Mouse (Mus musculus) right cerebral cortex, adult 18-20 months (tissue): ENCODE results near the gene Naa60.

Source experiments
- DNase-seq: peaks from one replicate; pipeline ENCODE4 v3.0.0; 2022; ENCODE audit warnings: mixed read lengths

Gene Naa60

DNA sequence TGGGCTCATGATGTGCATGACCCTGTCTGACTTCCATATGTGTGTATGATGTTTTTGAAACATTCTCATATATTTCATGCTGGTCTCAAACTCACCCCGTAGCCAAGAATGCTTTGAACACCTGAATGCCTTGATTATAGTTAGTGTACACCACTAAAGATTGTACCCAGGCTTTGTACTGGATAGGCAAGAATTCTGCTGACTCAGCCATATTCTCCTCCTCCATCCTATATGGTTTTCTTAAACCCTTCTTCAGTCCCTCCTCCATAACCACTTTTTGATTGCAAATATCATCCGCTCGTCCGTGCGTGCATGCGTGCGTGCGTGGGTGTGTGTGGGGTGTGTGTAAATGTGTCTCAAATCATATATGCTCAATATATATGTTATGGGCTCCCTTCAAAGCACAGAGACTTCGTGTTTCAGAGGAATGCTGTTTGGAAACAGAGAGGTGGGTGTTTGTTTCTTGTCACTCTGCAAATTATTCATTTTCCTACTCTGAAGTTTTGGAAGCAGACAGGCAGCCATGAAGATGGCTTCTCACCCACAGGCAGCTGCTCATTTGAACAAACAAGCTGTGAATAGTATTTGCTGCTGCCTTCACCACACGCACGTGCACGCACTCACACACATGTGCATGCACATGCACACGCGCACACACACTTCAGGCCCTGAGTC is 19.6 kb downstream of the Naa60 start:
- no peak for DNase-seq

DNA sequence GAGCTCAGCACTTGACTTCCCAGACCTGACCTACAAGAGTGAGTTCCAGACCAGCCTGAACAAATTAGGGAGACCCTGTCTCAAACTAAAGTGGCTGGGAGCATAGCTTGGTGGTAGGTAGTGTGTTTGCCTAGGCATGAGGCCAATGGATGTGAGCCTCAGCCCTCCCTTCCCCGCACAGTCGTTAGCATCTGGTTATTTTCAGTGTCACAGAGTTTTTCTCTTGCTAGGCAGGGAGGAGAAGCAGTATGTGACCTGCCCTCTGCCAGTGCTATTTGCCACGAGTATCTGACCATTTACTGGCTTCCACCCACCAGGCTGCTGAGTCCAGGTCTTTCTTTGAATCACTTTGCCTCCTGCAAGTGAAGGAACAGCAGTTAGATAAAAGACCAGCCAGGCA is 21.6 kb downstream of the Naa60 start:
- no peak for DNase-seq

DNA sequence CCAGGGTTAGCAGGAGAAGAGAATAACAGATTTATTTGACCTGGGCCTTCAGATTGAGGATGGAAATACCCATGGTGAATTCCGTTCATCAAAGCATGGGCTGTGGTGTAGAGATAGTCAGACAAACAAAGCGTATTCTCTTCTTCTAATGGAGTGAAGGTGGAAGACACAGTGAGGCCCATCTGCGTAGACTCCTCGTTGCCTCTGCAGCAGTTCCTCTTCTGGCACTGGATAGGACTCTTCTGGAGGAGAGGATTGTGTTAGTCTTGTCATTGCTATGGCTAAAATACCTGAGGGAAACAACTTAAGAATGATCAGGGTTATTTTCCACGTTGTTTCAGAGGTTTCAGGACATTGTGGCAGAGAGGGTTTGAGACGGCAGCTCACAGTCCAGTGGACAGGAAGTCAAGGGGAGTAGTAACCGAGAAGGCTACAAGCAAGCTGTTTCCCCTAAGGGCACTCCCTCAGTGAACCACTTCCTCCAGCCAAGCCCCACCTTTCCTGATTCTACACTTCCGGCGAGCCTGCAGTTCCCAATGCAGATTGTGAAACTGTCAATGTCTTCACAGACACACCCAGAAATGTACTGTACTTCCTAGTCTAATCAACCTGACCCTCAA is 23.1 kb downstream of the Naa60 start:
- DNase-seq: no peak

DNA sequence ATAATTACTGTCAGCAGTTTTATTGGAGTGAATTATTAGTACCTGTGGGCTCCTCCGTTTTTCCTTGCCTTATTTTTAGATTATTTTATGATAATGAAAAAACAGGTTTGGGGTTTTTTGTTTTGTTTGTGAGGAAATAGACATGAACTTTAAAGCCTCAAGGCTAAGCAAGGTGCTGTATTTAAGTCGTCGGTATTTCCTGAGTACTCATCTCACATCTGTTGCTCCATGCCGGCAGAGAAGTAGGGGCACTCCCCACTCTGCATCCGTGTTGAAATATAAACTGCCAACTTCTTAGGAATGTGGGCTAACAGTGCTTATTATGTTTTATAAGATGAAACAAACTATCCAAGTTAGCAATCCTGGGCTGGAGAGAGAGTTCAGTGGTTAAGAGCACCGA is 23.9 kb downstream of the Naa60 start:
- DNase-seq: no peak

DNA sequence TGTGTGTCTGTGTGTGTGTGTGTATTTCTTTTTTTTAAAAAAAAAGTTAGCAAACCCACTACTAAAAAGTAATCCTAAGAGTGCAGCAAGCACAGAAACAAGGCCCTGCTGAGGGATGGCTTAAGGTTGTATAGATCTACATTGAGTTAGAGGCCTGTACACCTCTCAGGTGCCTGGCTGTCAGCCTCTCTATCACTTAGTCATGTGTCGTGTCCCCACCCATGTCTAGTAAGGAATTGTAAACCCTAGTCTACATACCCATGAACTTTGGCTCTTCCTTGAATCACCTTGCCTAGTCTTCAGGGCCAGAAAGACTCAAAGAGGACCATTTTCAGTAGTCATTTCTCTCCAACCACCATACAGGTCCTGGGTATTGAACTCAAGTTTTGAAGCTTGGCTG is 24.4 kb downstream of the Naa60 start:
- no peak for DNase-seq

DNA sequence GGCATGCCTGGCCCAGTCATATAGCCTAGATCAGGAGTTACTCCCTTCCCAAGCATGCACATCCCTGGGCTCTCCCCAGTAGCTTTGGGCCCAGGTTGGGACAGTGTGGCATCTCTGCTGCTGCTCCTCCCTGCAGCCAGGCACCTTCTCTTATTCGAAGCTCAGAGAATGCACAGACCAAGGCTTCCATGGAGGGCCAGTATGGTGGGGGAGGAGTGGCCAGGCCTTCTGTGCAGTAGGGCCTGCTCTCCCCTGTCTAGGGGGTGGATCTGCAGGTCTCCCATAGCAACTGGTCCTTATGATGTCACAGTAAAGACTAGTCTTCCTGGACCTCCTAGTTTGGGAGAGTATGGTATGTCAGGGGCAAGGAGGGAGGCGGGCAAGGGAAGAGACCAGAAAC is 35.3 kb downstream of the Naa60 start:
- no peak for DNase-seq

DNA sequence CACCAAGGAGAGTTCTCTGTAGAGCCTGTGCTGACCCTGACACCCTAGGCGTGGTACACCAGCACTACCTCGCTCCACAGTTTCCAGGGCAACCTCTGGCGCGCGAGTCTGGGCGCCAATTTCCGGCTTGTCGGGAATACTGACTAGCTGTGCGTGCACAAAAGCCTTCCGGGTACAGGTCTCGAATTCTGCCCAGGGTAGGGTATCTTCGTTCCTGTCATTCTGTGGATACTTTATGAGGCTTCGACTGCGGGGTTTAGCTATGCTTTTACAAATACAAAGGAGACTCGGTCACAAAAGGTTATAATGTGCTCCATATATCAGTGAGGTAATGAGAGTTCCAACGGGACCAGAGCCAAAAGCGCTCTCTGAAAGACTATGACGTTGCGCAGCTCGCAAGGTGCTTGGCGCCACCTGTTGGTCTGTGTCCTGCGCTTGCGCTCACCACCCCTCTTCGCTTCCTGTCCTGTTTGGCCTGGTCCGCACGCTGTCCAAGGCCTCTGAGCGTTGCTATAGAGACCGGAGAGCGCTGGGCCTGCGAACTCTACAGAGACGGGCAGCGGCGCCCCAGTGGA is 36.4 kb downstream of the Naa60 start, which contains the start of the genes 1700037C18Rik and Cluap1:
Gene 1700037C18Rik, minus strand, starts transcription at position 153 of the 575 bp plus-strand sequence.
Gene Cluap1, plus strand, starts transcription at position 265 of the 575 bp plus-strand sequence.
- DNase-seq: peak; percentile 93

DNA sequence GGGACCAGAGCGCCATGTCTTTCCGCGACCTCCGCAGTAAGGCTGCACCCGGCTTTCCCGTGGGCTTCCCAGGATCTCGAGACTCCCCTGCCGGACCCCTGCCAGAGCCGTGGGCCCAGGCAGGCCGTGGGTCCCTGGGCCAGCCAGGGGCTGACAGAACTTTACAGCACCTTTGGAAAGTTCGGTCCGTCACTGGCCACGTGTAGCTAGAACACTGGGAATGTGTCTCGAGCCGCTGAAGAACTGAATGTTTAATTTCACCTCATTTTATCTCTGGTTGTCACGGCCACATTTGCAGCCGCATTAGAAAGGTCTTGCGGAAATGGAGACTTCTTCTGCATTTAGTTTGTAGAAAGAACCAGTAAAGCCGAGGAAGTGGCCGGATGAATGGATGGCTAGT is 36.9 kb downstream of the Naa60 start:
- no peak for DNase-seq

DNA sequence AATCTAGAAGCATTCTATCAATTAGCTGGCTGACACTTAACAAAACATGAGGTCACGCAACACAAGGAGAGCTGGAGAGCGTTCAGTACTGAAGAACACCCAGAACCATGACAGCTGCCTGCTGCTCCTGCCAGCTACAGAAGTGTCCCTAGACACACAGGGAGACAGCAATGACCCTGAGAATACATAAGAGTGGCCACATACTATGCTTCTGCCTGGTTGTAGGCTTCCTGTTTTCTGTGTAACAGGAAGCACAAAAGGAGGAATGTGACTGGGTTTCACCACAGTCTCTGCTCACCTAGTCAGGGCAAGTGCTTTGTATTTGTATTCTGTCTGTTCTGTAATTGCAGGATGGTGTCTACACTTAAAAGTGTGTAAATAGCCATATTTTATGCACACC is 48.6 kb downstream of the Naa60 start:
- no peak for DNase-seq

DNA sequence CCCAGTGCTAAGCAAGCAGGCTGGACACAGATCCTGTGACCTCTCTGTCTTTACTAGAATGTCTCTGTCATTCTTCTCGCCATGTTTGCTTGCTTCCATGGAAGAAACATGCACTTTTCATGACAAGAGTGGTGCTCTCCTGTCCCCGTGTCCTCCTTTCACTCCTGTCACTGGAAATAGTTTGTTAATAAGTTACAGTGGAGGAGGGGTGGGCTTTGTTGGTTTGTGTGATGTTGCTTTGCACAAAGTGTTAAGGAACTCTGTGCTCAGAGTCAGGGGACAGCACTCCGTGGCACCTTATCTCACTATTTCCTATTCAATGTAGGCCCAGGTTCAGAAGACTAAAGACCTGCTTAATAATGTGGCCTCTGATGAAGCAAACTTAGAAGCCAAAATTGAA is 51.3 kb downstream of the Naa60 start:
- no peak for DNase-seq

DNA sequence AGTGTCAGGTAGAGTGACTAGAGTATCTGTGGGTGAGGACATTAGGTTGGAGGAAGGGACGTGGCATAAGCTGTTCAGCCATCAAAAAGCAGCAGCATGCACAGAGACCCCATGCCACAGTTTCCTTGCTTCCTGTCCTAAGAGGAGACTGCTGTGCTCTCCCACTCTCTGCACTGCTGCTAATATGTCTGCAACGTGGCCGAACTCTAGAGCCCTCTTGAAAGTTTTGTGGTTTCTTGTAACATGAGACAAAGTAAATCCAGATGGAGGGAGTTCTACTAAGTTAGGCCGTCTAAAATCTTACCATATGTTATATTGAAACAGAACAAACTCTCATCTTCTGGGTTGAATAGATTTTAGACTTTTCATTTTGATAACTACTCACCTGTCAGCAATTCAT is 51.8 kb downstream of the Naa60 start:
- no peak for DNase-seq

DNA sequence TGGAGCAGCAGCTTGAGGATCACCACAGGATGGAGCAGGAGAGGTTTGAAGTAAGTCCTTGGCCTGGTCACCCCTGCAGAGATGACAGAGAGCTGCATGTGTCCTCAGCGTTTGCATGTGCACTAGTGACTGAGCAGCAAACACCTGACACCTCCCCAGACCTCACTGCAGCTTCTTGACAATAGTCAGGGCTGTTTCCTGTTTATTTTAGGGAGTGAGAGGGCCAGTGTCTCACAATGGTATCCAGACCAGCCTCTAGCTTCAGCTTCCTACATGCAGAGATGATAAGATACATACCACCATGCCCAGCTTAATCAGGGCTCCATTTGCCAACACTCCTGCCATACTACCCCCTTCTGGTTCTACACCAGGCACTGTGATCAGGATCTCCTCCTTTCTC is 56.4 kb downstream of the Naa60 start:
- no peak for DNase-seq

DNA sequence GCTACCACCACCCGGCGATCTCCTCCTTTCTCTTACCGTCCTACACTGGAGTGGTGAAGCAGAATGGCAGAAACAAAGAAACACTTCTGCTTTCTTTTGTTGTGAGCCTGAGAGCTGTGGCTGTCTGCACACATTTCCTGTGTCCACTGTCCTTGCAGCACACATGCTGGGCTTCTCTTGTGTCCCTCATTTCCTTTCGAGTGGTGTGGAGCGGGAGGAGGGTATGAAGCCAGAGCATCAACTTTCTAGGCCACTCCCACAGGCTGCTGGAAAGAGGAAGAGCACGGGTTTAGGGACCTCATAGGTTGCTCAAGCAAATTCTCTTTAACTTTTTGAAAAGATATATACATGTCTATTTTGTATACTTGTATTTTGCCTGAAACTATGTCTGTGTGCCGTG is 57.0 kb downstream of the Naa60 start:
- no peak for DNase-seq

DNA sequence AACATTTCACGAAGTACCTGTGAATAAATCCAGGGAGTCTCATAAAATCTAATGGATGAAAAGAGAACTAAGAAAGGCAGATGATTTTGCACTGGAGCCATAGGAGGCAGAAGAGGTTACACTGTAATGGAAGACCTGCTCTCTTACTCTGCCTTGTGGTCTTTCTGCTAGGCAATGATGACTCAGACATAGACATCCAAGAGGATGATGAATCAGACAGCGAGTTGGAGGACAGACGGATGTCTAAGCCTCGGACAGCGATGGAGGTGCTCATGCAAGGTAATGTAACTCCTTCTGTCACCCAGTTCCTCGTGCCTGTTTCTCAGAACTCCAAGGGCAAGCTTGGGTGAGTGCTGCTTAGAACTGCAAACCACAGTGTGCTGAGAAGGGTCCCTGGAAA is 61.4 kb downstream of the Naa60 start:
- no peak for DNase-seq

DNA sequence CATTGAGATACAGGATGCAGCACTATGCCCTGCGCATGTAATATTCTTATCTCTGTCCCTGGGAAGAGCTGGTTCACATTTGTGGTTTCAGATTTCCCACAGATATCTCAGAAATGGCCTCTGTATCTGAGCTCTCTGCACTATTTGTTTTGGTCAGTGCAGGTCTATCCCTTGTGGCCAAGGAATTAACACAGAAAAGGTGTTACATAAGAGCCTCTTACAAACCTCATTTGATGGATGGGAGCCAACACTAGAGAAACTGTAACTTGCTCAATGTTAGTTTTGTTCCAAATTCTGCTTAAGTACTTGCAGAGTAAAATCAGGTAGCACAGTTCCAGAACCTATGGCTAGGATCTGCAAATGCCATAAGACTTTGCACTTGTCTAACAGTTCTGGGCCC is 61.9 kb downstream of the Naa60 start:
- no peak for DNase-seq

DNA sequence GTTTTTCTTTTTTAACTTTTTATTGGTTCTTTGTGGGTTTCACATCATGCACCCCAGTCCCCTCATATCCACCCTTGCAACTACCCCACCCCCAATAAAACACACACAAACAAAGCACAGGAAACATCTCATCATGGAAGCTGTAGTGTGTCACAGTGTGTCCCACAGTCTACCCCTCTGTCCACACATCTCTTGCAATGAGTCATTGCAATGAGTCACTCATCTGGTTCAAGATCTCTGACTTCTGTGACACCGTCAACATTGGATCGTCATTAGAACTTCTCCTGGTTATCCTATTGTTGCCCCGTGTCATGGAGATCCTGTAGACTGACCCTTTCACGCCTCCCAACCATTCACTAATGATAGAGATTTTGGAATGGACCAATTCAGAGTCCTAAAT is 62.5 kb downstream of the Naa60 start:
- DNase-seq: no peak

DNA sequence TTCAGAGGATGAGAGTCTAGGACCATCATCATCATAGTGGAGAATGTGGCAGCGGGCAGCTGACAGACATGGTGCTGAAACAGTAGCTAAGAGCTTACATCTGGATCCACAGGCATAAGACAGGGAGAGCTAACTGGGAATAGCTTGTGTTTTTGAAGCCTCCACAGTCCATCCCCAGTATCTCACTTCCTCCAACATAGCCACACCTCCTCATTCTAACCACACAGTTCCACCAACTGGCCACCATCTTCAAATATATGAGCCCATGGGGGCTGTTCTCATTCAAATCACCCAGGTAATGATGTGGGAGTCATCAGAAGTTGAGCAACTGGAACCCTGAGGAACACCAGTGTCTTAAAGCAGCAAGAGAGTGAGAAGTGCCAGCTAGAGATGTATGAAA is 79.0 kb downstream of the Naa60 start:
- no peak for DNase-seq
